Mouse (Mus musculus) heart, embryonic 12.5 days (tissue): ENCODE results near the gene Slc16a12. TPM values are rescaled to one million over a fixed set of nuclear protein-coding genes. Genes with fewer than 3 reads are reported as not detected.
A peak's percentile ranks its signal among the peaks of the same experiment; 100 is the strongest.

Experiments
- ATAC-seq: fragments of 200-750 bp; cut with Nextera tagmentation; 2 replicates; pipeline ENCODE4 v1.8.0; 2017; ENCODE audit warnings: moderate TSS enrichment, moderate library complexity; ENCODE audit not compliant: insufficient number of reproducible peaks, low FRiP score
- H3K27ac ChIP-seq: fragments of 300-500 bp; sonication (generic); 2 replicates; pipeline ENCODE4 v1.5.1; 2016; ENCODE audit warnings: mild to moderate bottlenecking, moderate library complexity; ENCODE audit not compliant: poor library complexity, severe bottlenecking
- H3K27me3 ChIP-seq: fragments of 300-500 bp; sonication (generic); replicated peaks from 2 replicates; pipeline ENCODE4 v1.6.1; 2016; ENCODE audit warnings: mild to moderate bottlenecking, moderate library complexity
- H3K36me3 ChIP-seq: fragments of 300-500 bp; sonication (generic); 2 replicates; pipeline ENCODE4 v1.6.1; 2016; ENCODE audit warnings: mild to moderate bottlenecking, moderate library complexity
- H3K4me1 ChIP-seq: fragments of 300-500 bp; sonication (generic); replicated peaks from 2 replicates; pipeline ENCODE4 v1.6.1; 2016; ENCODE audit warnings: mild to moderate bottlenecking
- H3K4me2 ChIP-seq: fragments of 300-500 bp; sonication (generic); 2 replicates; pipeline ENCODE4 v1.6.1; 2016; ENCODE audit warnings: mild to moderate bottlenecking, moderate library complexity
- H3K4me3 ChIP-seq: fragments of 300-500 bp; sonication (generic); 2 replicates; pipeline ENCODE4 v1.5.1; 2016; ENCODE audit warnings: mild to moderate bottlenecking
- H3K9ac ChIP-seq: fragments of 300-500 bp; sonication (generic); 2 replicates; pipeline ENCODE4 v1.6.1; 2016; ENCODE audit warnings: mild to moderate bottlenecking, moderate library complexity
- H3K9me3 ChIP-seq: fragments of 300-500 bp; sonication (generic); replicated peaks from 2 replicates; pipeline ENCODE4 v1.6.1; 2016; ENCODE audit warnings: mild to moderate bottlenecking, moderate library complexity
- WGBS: fragments of 180-500 bp; shearing (Covaris S2); methylation state at CpG from one replicate; pipeline ENCODE4 v1.1.7; 2016; 5-methylcytosine and 5-hydroxymethylcytosine counted together
- polyA plus RNA-seq: library from polyadenylated mRNA; unstranded; fragments of >200 nt; fragmentation: Nextera tagmentation; extraction: Ambion mirVana; gene quantifications from 2 replicates; pipeline ENCODE4 v1.2.1, GENCODE M21; 2016

The Slc16a12 gene
- polyA plus RNA-seq, result 37.2 and 37.8 TPM in 2 replicates

GRCm38 (mm10) chr19:34746688-34747504 lies at the start of gene Slc16a12:
Slc16a12 (minus strand) TSS chr19:34747289.
- peak within 1 kb of the TSS; percentile 88 for H3K4me2 ChIP-seq
- WGBS, result under 1% methylated on average over 61 of the region's 61 CpGs
- peak within 1 kb of the TSS; percentile 90 for H3K27ac ChIP-seq
- no peaks in the 10 kb centered on the region for H3K9me3 ChIP-seq
- H3K4me1 ChIP-seq, result peaks cover 6% of the 10 kb centered on the region
- peak; percentile 79 for ATAC-seq
- H3K4me3 ChIP-seq, result peak within 1 kb of the TSS; percentile 68
- no peaks in the 10 kb centered on the region for H3K27me3 ChIP-seq
- H3K9ac ChIP-seq, result peak within 1 kb of the TSS; percentile 85
- no peaks in the 10 kb centered on the region for H3K36me3 ChIP-seq

DNA sequence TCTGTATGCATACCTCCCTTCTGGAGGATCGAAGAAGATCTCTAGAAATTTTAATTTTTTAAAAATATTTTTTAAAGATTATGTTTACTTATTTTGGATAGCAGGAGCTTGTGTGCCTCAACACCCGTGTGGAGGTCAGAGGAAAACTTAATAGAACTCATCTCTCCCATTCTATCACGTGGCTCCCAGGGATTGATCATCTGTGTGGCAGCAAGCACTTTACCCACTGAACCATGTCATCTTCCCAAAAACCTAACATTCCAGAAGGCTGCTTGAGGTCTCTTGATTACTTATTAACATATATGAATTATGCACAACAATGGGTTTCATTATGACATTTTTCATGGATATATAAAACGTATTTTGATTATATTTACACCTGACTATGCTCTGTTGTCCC lies 49.3 kb upstream of the Slc16a12 start:
- no peak for ATAC-seq
- Histone ChIP-seq H3K36me3 (no peaks in the 10 kb centered on the region), H3K9ac (no peak overlapping the region), H3K4me2 (no peak overlapping the region), H3K4me3 (no peak overlapping the region), H3K9me3 (no peaks in the 10 kb centered on the region), H3K27me3 (no peaks in the 10 kb centered on the region), H3K4me1 (no peaks in the 10 kb centered on the region), H3K27ac (no peak overlapping the region)
- 74% methylated on average over 4 of the region's 4 CpGs for WGBS

- Histone ChIP-seq H3K4me1 (no peaks in the 10 kb centered on the region), H3K4me3 (no peak overlapping the region), H3K27ac (no peak overlapping the region), H3K9me3 (no peaks in the 10 kb centered on the region; the same call in 1 of the 2 replicates), H3K9ac (no peak overlapping the region), H3K36me3 (no peaks in the 10 kb centered on the region), H3K4me2 (no peak overlapping the region), H3K27me3 (no peaks in the 10 kb centered on the region)
- 84% methylated on average over 2 of the region's 2 CpGs for WGBS
- ATAC-seq, result no peak
Measured at GRCm38 (mm10) chr19:34782491-34782890, 35.4 kb upstream of the Slc16a12 start.

GRCm38 (mm10) chr19:34778993-34779392 lies 31.9 kb upstream of the Slc16a12 start:
- Histone ChIP-seq H3K9ac (no peak overlapping the region), H3K4me2 (no peak overlapping the region), H3K4me1 (no peaks in the 10 kb centered on the region), H3K36me3 (no peaks in the 10 kb centered on the region), H3K27me3 (no peaks in the 10 kb centered on the region), H3K27ac (no peak overlapping the region), H3K4me3 (no peak overlapping the region), H3K9me3 (no peaks in the 10 kb centered on the region; the same call in 1 of the 2 replicates)
- 91% methylated on average over 1 of the region's 1 CpGs for WGBS
- no peak for ATAC-seq

DNA sequence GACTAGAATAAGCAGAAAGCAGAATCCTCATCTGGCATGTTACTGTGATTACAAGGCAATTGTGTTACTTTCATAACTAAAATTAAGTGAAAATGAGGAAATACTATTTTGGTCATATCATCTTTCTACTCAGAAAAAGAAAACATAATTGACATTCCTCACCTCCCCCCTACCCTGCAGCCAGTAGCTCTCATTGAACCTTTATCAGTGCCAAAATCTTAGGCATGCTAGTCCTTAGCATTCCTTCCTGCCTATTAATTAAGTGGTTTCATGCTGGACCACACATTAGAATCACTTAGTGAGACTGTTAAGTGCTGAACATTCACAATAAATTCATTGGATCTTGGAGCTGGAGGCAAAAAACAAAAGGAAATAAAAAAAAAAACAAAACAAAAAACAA lies 31.0 kb upstream of the Slc16a12 start:
- ATAC-seq, result no peak
- Histone ChIP-seq H3K4me2 (no peak overlapping the region), H3K27ac (no peak overlapping the region), H3K27me3 (no peaks in the 10 kb centered on the region), H3K9ac (no peak overlapping the region), H3K9me3 (no peaks in the 10 kb centered on the region; the same call in 1 of the 2 replicates), H3K4me3 (no peak overlapping the region), H3K36me3 (no peaks in the 10 kb centered on the region), H3K4me1 (no peaks in the 10 kb centered on the region)

DNA sequence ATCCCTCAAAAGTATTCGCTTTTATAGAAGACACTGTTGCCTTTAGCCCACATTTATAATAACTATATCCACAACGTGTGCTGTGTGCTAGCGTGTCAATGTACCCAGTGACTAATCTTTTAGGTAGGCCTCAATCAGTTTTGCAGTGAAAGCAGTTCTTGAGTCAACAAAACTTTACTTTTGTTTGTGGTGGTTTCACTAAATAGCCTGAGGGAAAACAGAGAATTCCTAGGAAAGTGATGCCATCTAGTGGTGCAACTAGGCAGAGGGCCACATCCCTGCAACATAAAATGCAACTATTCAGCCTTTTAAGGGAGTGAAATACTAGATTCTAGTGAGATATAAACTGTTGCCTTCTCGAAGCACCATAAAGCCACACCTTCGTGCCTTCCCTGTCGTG lies 25.7 kb upstream of the Slc16a12 start:
- no peaks in the 10 kb centered on the region for H3K4me1 ChIP-seq
- no peaks in the 10 kb centered on the region for H3K9me3 ChIP-seq
- no peak for ATAC-seq
- no peak overlapping the region for H3K27ac ChIP-seq
- H3K4me2 ChIP-seq, result no peak overlapping the region
- H3K9ac ChIP-seq, result no peak overlapping the region
- H3K4me3 ChIP-seq, result no peak overlapping the region
- no peaks in the 10 kb centered on the region for H3K36me3 ChIP-seq
- no peaks in the 10 kb centered on the region for H3K27me3 ChIP-seq
- WGBS, result 23% methylated on average over 6 of the region's 6 CpGs

- no peak overlapping the region for H3K27ac ChIP-seq
- no peaks in the 10 kb centered on the region for H3K9me3 ChIP-seq
- no peak overlapping the region for H3K4me3 ChIP-seq
- no peaks in the 10 kb centered on the region for H3K36me3 ChIP-seq
- H3K4me1 ChIP-seq, result no peaks in the 10 kb centered on the region
- H3K27me3 ChIP-seq, result no peaks in the 10 kb centered on the region
- ATAC-seq, result no peak
- H3K4me2 ChIP-seq, result no peak overlapping the region
- H3K9ac ChIP-seq, result no peak overlapping the region
- WGBS, result 84% methylated on average over 6 of the region's 6 CpGs
Measured at GRCm38 (mm10) chr19:34770764-34771163, 23.7 kb upstream of the Slc16a12 start.

GRCm38 (mm10) chr19:34758754-34759153 lies 11.7 kb upstream of the Slc16a12 start:
- peaks cover 14% of the 10 kb centered on the region for H3K4me1 ChIP-seq
- H3K9me3 ChIP-seq, result 0 out of 2 replicates have a peak, but pooled peaks cover 7% of the 10 kb centered on the region
- no peaks in the 10 kb centered on the region for H3K36me3 ChIP-seq
- H3K27ac ChIP-seq, result peak overlapping the region; percentile 63
- 28% methylated on average over 1 of the region's 1 CpGs for WGBS
- H3K9ac ChIP-seq, result no peak overlapping the region
- no peaks in the 10 kb centered on the region for H3K27me3 ChIP-seq
- ATAC-seq, result peak; percentile 74; the same call in 1 of the 2 replicates
- H3K4me2 ChIP-seq, result no peak overlapping the region
- H3K4me3 ChIP-seq, result no peak overlapping the region

DNA sequence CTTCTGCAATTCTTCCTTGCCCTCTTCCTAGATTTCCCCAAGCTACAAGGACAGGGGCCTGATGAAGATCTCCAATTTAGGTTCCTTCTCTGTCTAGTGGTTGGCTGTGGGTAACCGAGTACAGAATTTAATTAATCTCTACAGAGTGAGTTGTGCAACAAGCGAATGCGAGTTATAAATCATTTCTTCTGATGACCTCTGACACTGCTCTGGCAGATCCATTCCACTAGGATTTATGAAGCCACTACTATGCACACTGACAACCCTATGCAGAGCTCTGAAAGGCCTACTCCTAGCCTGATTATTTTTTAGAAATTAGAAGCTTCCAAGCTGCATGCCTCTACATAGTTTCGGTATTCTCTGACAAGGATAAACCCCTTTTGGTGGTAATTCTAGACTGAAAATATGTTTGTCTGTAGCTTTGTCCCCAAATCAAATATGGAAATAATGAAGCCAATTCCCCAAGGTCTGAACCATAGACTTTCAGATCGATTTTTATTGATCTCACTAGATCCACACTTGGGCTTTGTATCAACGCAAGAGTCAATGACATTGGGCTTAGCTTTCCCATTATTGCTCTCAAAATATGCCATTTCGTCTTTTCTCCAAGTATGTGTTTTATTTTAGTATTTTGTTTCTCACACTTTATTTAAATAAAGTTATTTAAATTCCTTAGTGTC lies 9.6 kb upstream of the Slc16a12 start:
- Histone ChIP-seq H3K4me3 (no peak overlapping the region), H3K27me3 (no peaks in the 10 kb centered on the region), H3K9ac (no peak overlapping the region), H3K9me3 (0 out of 2 replicates have a peak, but pooled peaks cover 7% of the 10 kb centered on the region), H3K27ac (no peak overlapping the region), H3K4me2 (no peak overlapping the region), H3K36me3 (no peaks in the 10 kb centered on the region), H3K4me1 (peaks cover 25% of the 10 kb centered on the region)
- no peak for ATAC-seq
- 86% methylated on average over 7 of the region's 7 CpGs for WGBS

DNA sequence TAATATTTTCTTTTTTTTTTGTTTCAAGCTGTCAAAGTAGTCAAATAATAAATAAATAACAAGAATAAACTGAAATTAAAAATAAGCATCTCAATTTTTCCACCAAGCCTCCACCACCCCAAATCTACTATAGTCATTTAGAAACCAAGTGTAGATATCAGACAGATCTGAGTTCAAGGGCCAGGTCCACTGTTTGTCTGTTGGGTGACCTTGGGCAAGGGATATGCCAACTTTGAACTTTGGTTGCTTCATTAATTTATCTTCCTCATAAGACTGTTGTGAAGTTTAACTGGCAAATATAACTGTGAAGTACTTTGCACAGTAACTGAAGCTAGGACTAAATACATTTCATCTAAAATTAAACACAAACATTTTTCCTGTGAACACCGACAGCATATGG lies 8.6 kb upstream of the Slc16a12 start:
- WGBS, result 74% methylated on average over 1 of the region's 1 CpGs
- no peaks in the 10 kb centered on the region for H3K36me3 ChIP-seq
- no peak overlapping the region for H3K9ac ChIP-seq
- H3K4me3 ChIP-seq, result no peak overlapping the region
- no peak for ATAC-seq
- H3K4me1 ChIP-seq, result peaks cover 29% of the 10 kb centered on the region
- no peak overlapping the region for H3K4me2 ChIP-seq
- no peak overlapping the region for H3K27ac ChIP-seq
- H3K9me3 ChIP-seq, result 0 out of 2 replicates have a peak, but pooled peaks cover 7% of the 10 kb centered on the region
- H3K27me3 ChIP-seq, result no peaks in the 10 kb centered on the region

DNA sequence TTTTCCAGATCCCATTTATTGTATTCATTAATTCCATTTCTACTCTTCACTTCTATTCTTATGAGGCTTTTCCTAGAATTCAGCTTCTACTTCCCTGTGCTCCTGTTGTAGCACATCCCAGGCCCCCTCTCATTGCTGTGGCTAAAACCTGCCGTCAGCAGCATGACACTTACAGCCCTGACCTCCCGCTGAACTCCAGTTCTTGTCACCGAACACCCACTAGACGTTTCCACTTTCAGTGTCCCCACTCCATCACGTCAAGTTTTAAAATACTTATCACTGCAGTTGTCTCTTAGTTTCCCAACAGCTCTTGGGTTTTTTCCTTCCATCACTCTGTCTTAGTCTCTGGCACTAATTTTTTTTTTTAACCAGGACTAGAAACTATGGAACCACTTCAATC lies 6.2 kb upstream of the Slc16a12 start:
- H3K27me3 ChIP-seq, result no peaks in the 10 kb centered on the region
- peaks cover 18% of the 10 kb centered on the region for H3K4me1 ChIP-seq
- WGBS, result 9% methylated on average over 5 of the region's 5 CpGs
- H3K4me2 ChIP-seq, result no peak overlapping the region
- H3K27ac ChIP-seq, result no peak overlapping the region
- peak; percentile 72 for ATAC-seq
- H3K9ac ChIP-seq, result no peak overlapping the region
- no peaks in the 10 kb centered on the region for H3K36me3 ChIP-seq
- H3K9me3 ChIP-seq, result 0 out of 2 replicates have a peak, but pooled peaks cover 7% of the 10 kb centered on the region
- H3K4me3 ChIP-seq, result no peak overlapping the region
